In the genomic region with DNA sequence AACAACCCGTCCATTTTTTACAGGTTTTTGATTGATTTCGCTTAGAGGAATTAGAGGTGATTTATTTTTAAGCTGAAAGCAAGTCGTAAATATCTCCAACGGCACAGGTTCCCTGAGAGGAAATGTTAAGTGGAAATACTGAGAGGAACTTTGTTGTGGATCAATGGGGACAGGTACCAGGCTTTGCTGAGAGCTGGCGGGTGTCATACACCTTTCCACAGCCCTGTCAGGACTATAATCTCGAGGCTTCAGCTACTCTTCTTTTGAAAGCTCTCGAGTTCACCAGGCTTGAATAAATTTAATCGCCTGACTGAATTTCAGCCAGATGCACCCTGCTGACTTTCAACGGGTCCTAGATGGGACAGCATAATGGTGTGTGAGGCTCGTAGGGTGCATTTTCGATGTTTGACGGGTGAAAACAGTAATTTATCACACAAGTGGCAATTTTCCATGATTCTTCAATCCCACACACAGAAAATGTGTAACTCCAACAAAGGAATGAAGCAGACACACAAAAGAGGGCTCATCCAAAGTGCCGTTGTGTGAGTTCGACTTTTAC, we compare ENCODE assay signal across 20 mouse cellular contexts.
DNase-seq lines count a peak whose midpoint lies in the region; ATAC-seq and TF ChIP-seq lines count a peak whose summit lies in the region.
"Had no signal": no experiment of that assay in that cellular context is flagged by ENCODE, and none has a peak within 500 bp of the region (broad histone marks: within the 10 kb centered on the region; RNA-seq: fewer than 3 reads in every experiment).

No protein-coding gene starts in this region.

- H3K9ac ChIP-seq in forebrain, embryonic 13.5 days = no peak overlapping the region
- H3K9ac ChIP-seq in midbrain, embryonic 14.5 days (replicated peaks; ENCODE audit: low read length) = no peak overlapping the region
- H3K9ac ChIP-seq in midbrain, postnatal 0 days (replicated peaks; ENCODE audit: low read length, poor library complexity, severe bottlenecking) = no peak overlapping the region
- no peak overlapping the region for H3K9ac ChIP-seq in forebrain, postnatal 0 days
- H3K9ac ChIP-seq: limb, embryonic 15.5 days; liver, embryonic 14.5 days; lung, embryonic 14.5 days had no signal

- no peak overlapping the region for H3K27ac ChIP-seq in forebrain, embryonic 13.5 days
- no peak overlapping the region for H3K27ac ChIP-seq in forebrain, embryonic 10.5 days
- H3K27ac ChIP-seq in midbrain, embryonic 14.5 days (replicated peaks; ENCODE audit: low read depth, low read length) = no peak overlapping the region
- no peak overlapping the region for H3K27ac ChIP-seq in midbrain, postnatal 0 days (ENCODE audit: low read depth, low read length)
- no peak overlapping the region for H3K27ac ChIP-seq in forebrain, postnatal 0 days (ENCODE audit: low read depth, low read length)
- H3K27ac ChIP-seq: limb, embryonic 15.5 days; liver, embryonic 14.5 days had no signal

- no peak for TF ChIP-seq CTCF in midbrain, postnatal 0 days (IDR thresholded peaks at IDR 0.05)
- no peak for TF ChIP-seq CTCF in forebrain, postnatal 0 days (IDR thresholded peaks at IDR 0.05; ENCODE audit: low read depth)

- no peak overlapping the region for H3K4me2 ChIP-seq in forebrain, embryonic 13.5 days
- no peak overlapping the region for H3K4me2 ChIP-seq in midbrain, embryonic 14.5 days (ENCODE audit: low read length)
- H3K4me2 ChIP-seq in midbrain, postnatal 0 days (ENCODE audit: low read depth, low read length, poor library complexity, severe bottlenecking) = no peak overlapping the region
- H3K4me2 ChIP-seq in forebrain, postnatal 0 days (ENCODE audit: low read depth) = no peak overlapping the region
- H3K4me2 ChIP-seq: heart, embryonic 11.5 days; limb, embryonic 15.5 days; lung, embryonic 14.5 days had no signal

- ATAC-seq in forebrain, embryonic 13.5 days = peak; percentile 66
- no peak for ATAC-seq in midbrain, embryonic 14.5 days (ENCODE audit: low FRiP score, low TSS enrichment)
- ATAC-seq in midbrain, postnatal 0 days (ENCODE audit: low FRiP score) = no peak
- peak; percentile 56; the same call in 1 of the 2 replicates for ATAC-seq in forebrain, postnatal 0 days

- no peaks in the 10 kb centered on the region for H3K27me3 ChIP-seq in forebrain, embryonic 13.5 days
- H3K27me3 ChIP-seq in forebrain, embryonic 10.5 days (ENCODE audit: poor library complexity, severe bottlenecking) = no peaks in the 10 kb centered on the region
- H3K27me3 ChIP-seq in midbrain, embryonic 14.5 days (ENCODE audit: control insufficient read depth, insufficient read depth, low read length) = no peaks in the 10 kb centered on the region
- no peaks in the 10 kb centered on the region for H3K27me3 ChIP-seq in midbrain, postnatal 0 days (ENCODE audit: insufficient read depth, low read length)
- H3K27me3 ChIP-seq in forebrain, postnatal 0 days (ENCODE audit: insufficient read depth, low read length) = no peaks in the 10 kb centered on the region
- H3K27me3 ChIP-seq: limb, embryonic 15.5 days had no signal

- no peak overlapping the region for H3K4me3 ChIP-seq in forebrain, embryonic 13.5 days
- H3K4me3 ChIP-seq in forebrain, embryonic 10.5 days = no peak overlapping the region
- H3K4me3 ChIP-seq in midbrain, embryonic 14.5 days (replicated peaks; ENCODE audit: low read depth, low read length) = no peak overlapping the region
- no peak overlapping the region for H3K4me3 ChIP-seq in midbrain, postnatal 0 days (ENCODE audit: low read depth, low read length)
- no peak overlapping the region for H3K4me3 ChIP-seq in forebrain, postnatal 0 days (ENCODE audit: low read depth, low read length)
- H3K4me3 ChIP-seq: limb, embryonic 15.5 days had no signal

- DNase-seq in forebrain, embryonic 10.5 days (ENCODE audit: extremely low spot score, low spot score) = no peak
- DNase-seq in midbrain, embryonic 14.5 days = peak; percentile 15
- no peak for DNase-seq in midbrain, postnatal 0 days (ENCODE audit: low spot score)
- no peak for DNase-seq in forebrain, postnatal 0 days
- no peak for DNase-seq in adrenal gland, adult 18-20 months (ENCODE audit: low spot score in 2 of 2)
- no peak for DNase-seq in layer of hippocampus, adult 18-20 months (ENCODE audit: low spot score in 2 of 2)
- DNase-seq: adrenal gland, postnatal 36 days; cerebellum, adult 18-20 months; cerebellum, postnatal 25 days; gastrocnemius, postnatal 10 days; kidney, adult 11 months; left cerebral cortex, postnatal 4 days; lung, embryonic 14.5 days; right cerebral cortex, adult 18-20 months; right cerebral cortex, postnatal 4 days; thymus, adult 2 months had no signal

- H3K4me1 ChIP-seq in forebrain, embryonic 13.5 days = peaks cover 7% of the 10 kb centered on the region; the same call in 1 of the 2 replicates
- H3K4me1 ChIP-seq in forebrain, embryonic 10.5 days = no peaks in the 10 kb centered on the region
- H3K4me1 ChIP-seq in midbrain, embryonic 14.5 days (ENCODE audit: control insufficient read depth, insufficient read depth, low read length) = no peaks in the 10 kb centered on the region
- no peaks in the 10 kb centered on the region for H3K4me1 ChIP-seq in midbrain, postnatal 0 days (ENCODE audit: insufficient read depth, low read length)
- no peaks in the 10 kb centered on the region for H3K4me1 ChIP-seq in forebrain, postnatal 0 days (ENCODE audit: insufficient read depth)
- H3K4me1 ChIP-seq: limb, embryonic 15.5 days had no signal

- no peaks in the 10 kb centered on the region for H3K9me3 ChIP-seq in forebrain, embryonic 13.5 days (replicated peaks)
- no peaks in the 10 kb centered on the region for H3K9me3 ChIP-seq in forebrain, embryonic 10.5 days
- H3K9me3 ChIP-seq in midbrain, embryonic 14.5 days (ENCODE audit: control insufficient read depth, low read length) = no peaks in the 10 kb centered on the region
- H3K9me3 ChIP-seq in midbrain, postnatal 0 days (ENCODE audit: low read length) = no peaks in the 10 kb centered on the region
- no peaks in the 10 kb centered on the region for H3K9me3 ChIP-seq in forebrain, postnatal 0 days (ENCODE audit: low read length)
- H3K9me3 ChIP-seq: limb, embryonic 15.5 days had no signal

- 41% methylated on average over 14 of the region's 14 CpGs for WGBS in forebrain, embryonic 13.5 days
- WGBS in forebrain, embryonic 10.5 days = 66% methylated on average over 14 of the region's 14 CpGs
- 46% methylated on average over 14 of the region's 14 CpGs for WGBS in midbrain, embryonic 14.5 days
- 50% methylated on average over 14 of the region's 14 CpGs for WGBS in midbrain, postnatal 0 days
- 35% methylated on average over 14 of the region's 14 CpGs for WGBS in forebrain, postnatal 0 days

- no peaks in the 10 kb centered on the region for H3K36me3 ChIP-seq in forebrain, embryonic 13.5 days (ENCODE audit: poor library complexity, severe bottlenecking)
- H3K36me3 ChIP-seq in forebrain, embryonic 10.5 days (replicated peaks) = no peaks in the 10 kb centered on the region
- no peaks in the 10 kb centered on the region for H3K36me3 ChIP-seq in midbrain, embryonic 14.5 days (ENCODE audit: control insufficient read depth, insufficient read depth, low read length)
- no peaks in the 10 kb centered on the region for H3K36me3 ChIP-seq in midbrain, postnatal 0 days (ENCODE audit: insufficient read depth, low read length)
- no peaks in the 10 kb centered on the region for H3K36me3 ChIP-seq in forebrain, postnatal 0 days (ENCODE audit: insufficient read depth)
- H3K36me3 ChIP-seq: limb, embryonic 15.5 days had no signal

Comparison
In these comparisons a context has a peak if more than half of its experiments do, and no peak if none do; other contexts are left out.
1. ATAC-seq: peak in forebrain, embryonic 13.5 days (single experiment) and forebrain, postnatal 0 days (single experiment); none in midbrain, embryonic 14.5 days (single experiment) and midbrain, postnatal 0 days (single experiment).